Mouse (Mus musculus): ENCODE measurements around the gene Dennd1b. TPM values are rescaled to one million over a fixed set of nuclear protein-coding genes. Genes with fewer than 3 reads are reported as not detected.

Dennd1b gene
- polyA plus RNA-seq, 1 experiment from 2014 or later: 9.2 TPM

- Histone ChIP-seq H3K4me2 (ENCODE audit: low read length) (no peak overlapping the region), H3K9ac (ENCODE audit: low read depth, low read length) (no peak overlapping the region), H3K4me1 (ENCODE audit: control insufficient read depth, insufficient read depth, low read length) (peaks cover 3% of the 10 kb centered on the region; the same call in 1 of the 2 replicates), H3K9me3 (replicated peaks; ENCODE audit: control insufficient read depth, low read length, poor library complexity, severe bottlenecking) (no peaks in the 10 kb centered on the region), H3K4me3 (ENCODE audit: low read depth, low read length) (no peak overlapping the region), H3K36me3 (ENCODE audit: control insufficient read depth, insufficient read depth, low read length) (no peaks in the 10 kb centered on the region), H3K27me3 (ENCODE audit: control insufficient read depth, insufficient read depth, low read depth, low read length) (no peaks in the 10 kb centered on the region), H3K27ac (ENCODE audit: low read length) (no peak overlapping the region)
- peak; percentile 74 for ATAC-seq
- 25% methylated on average over 2 of the region's 2 CpGs for WGBS
Measured at GRCm38 (mm10) chr1:139153006-139153405, 189.8 kb downstream of the Dennd1b start.

DNA sequence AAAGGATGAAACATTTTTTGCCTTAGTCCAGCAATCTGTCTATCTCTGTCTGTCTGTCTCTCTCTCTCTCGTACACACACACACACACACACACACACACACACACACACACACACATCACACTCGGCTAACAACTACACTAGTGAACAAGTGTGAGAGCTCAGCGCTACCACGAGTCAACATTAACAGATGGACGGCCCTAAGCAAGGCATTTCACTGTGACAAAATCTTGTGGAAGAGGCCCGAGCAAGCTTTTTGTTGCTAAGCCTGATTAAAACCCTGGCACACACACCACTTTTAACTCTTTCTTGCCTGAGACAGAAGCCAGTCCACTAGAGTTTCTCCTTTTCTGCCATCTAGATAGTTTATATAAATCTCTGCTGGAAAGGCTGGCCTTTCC is 190.3 kb downstream of the Dennd1b start:
- Histone ChIP-seq H3K4me2 (ENCODE audit: low read length) (no peak overlapping the region), H3K4me1 (ENCODE audit: control insufficient read depth, insufficient read depth, low read length) (peaks cover 3% of the 10 kb centered on the region; the same call in 1 of the 2 replicates), H3K9me3 (replicated peaks; ENCODE audit: control insufficient read depth, low read length, poor library complexity, severe bottlenecking) (no peaks in the 10 kb centered on the region), H3K36me3 (ENCODE audit: control insufficient read depth, insufficient read depth, low read length) (no peaks in the 10 kb centered on the region), H3K27ac (ENCODE audit: low read length) (peak overlapping the region; percentile 52; the same call in 1 of the 2 replicates), H3K4me3 (ENCODE audit: low read depth, low read length) (no peak overlapping the region), H3K9ac (ENCODE audit: low read depth, low read length) (no peak overlapping the region), H3K27me3 (ENCODE audit: control insufficient read depth, insufficient read depth, low read depth, low read length) (no peaks in the 10 kb centered on the region)
- 0 out of 2 replicates have a peak, but pooled peaks have one; percentile 61 for ATAC-seq
- WGBS: 24% methylated on average over 6 of the region's 6 CpGs

GRCm38 (mm10) chr1:139156397-139156796 is 193.2 kb downstream of the Dennd1b start:
- ATAC-seq: no peak
- no peak overlapping the region for H3K27ac ChIP-seq (ENCODE audit: low read length)
- no peaks in the 10 kb centered on the region for H3K9me3 ChIP-seq (replicated peaks; ENCODE audit: control insufficient read depth, low read length, poor library complexity, severe bottlenecking)
- H3K4me2 ChIP-seq (ENCODE audit: low read length): no peak overlapping the region
- no peak overlapping the region for H3K9ac ChIP-seq (ENCODE audit: low read depth, low read length)
- H3K4me1 ChIP-seq (ENCODE audit: control insufficient read depth, insufficient read depth, low read length): peaks cover 3% of the 10 kb centered on the region; the same call in 1 of the 2 replicates
- 13% methylated on average over 3 of the region's 3 CpGs for WGBS
- no peak overlapping the region for H3K4me3 ChIP-seq (ENCODE audit: low read depth, low read length)
- no peaks in the 10 kb centered on the region for H3K36me3 ChIP-seq (ENCODE audit: control insufficient read depth, insufficient read depth, low read length)
- H3K27me3 ChIP-seq (ENCODE audit: control insufficient read depth, insufficient read depth, low read depth, low read length): no peaks in the 10 kb centered on the region

DNA sequence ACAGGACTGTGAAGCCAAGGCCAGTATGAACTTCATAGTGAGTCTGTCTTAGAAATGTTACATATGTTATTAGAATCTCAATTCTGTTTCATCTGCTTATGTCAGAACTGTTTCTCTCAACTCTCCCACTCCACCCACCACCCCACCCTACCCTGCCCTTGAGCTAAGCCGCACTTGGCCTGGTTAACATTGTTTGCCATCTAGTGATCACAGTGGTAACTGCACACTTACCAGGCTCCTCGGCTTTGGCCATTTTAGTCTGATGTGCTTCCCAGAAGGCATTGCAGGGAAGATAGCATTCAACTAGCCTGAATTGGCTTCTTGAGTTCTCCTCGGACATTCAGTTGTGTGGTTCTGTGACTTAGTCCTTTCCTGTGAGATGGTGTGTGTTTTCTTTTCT is 198.4 kb downstream of the Dennd1b start:
- Histone ChIP-seq H3K4me2 (ENCODE audit: low read length) (no peak overlapping the region), H3K9me3 (replicated peaks; ENCODE audit: control insufficient read depth, low read length, poor library complexity, severe bottlenecking) (no peaks in the 10 kb centered on the region), H3K27ac (ENCODE audit: low read length) (no peak overlapping the region), H3K27me3 (ENCODE audit: control insufficient read depth, insufficient read depth, low read depth, low read length) (no peaks in the 10 kb centered on the region), H3K36me3 (ENCODE audit: control insufficient read depth, insufficient read depth, low read length) (no peaks in the 10 kb centered on the region), H3K9ac (ENCODE audit: low read depth, low read length) (no peak overlapping the region), H3K4me3 (ENCODE audit: low read depth, low read length) (no peak overlapping the region), H3K4me1 (ENCODE audit: control insufficient read depth, insufficient read depth, low read length) (no peaks in the 10 kb centered on the region)
- no peak for ATAC-seq
- WGBS: 47% methylated on average over 3 of the region's 3 CpGs

- ATAC-seq: no peak
- H3K4me3 ChIP-seq (ENCODE audit: low read depth, low read length): no peak overlapping the region
- H3K27ac ChIP-seq (ENCODE audit: low read length): no peak overlapping the region
- no peaks in the 10 kb centered on the region for H3K36me3 ChIP-seq (ENCODE audit: control insufficient read depth, insufficient read depth, low read length)
- no peaks in the 10 kb centered on the region for H3K27me3 ChIP-seq (ENCODE audit: control insufficient read depth, insufficient read depth, low read depth, low read length)
- WGBS: 29% methylated on average over 5 of the region's 5 CpGs
- no peak overlapping the region for H3K9ac ChIP-seq (ENCODE audit: low read depth, low read length)
- no peak overlapping the region for H3K4me2 ChIP-seq (ENCODE audit: low read length)
- no peaks in the 10 kb centered on the region for H3K9me3 ChIP-seq (replicated peaks; ENCODE audit: control insufficient read depth, low read length, poor library complexity, severe bottlenecking)
- no peaks in the 10 kb centered on the region for H3K4me1 ChIP-seq (ENCODE audit: control insufficient read depth, insufficient read depth, low read length)
Measured at GRCm38 (mm10) chr1:139162814-139163213, 199.6 kb downstream of the Dennd1b start.

DNA sequence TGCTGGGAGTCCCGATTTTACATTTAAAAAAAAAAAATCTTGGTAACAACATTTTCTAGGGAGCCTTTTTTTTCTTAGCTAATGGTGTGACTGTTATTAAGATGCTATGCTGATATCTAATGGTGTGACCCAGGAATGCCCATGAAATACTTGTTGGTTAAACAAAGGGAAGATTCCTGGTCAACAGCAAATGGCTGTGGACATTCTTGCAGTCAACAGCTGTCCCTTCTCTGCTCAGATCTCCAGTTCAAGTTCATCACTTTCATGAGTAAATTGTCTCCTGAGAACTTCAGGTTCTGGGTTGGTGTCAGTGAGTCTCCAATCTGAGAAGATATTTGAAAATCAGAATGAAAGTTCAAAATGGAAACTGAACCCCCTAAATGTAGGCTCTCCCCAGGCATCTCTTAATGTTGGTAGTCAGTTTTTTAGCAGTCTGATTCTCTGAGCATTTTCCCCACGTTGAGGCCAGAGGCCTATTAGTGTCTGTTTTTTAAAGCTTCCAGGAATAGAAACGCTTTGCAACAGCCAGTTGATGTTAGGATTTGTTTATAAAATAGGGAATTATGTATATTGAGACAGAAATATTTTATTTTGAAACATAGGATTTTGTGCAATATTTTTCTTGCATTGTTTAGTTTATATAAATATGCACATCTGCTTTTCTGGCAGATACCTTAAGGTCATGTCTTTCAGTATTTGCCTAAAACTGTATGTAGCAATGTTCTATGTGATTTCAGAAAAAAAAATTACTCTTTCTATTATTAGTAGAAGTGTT is 211.0 kb downstream of the Dennd1b start:
- ATAC-seq: no peak
- H3K27me3 ChIP-seq (ENCODE audit: control insufficient read depth, insufficient read depth, low read depth, low read length): no peaks in the 10 kb centered on the region
- no peak overlapping the region for H3K4me3 ChIP-seq (ENCODE audit: low read depth, low read length)
- no peaks in the 10 kb centered on the region for H3K4me1 ChIP-seq (ENCODE audit: control insufficient read depth, insufficient read depth, low read length)
- no peak overlapping the region for H3K27ac ChIP-seq (ENCODE audit: low read length)
- H3K4me2 ChIP-seq (ENCODE audit: low read length): no peak overlapping the region
- peaks cover 6% of the 10 kb centered on the region; the same call in 1 of the 2 replicates for H3K36me3 ChIP-seq (ENCODE audit: control insufficient read depth, insufficient read depth, low read length)
- no peak overlapping the region for H3K9ac ChIP-seq (ENCODE audit: low read depth, low read length)
- WGBS: 86% methylated on average over 3 of the region's 3 CpGs
- no peaks in the 10 kb centered on the region for H3K9me3 ChIP-seq (replicated peaks; ENCODE audit: control insufficient read depth, low read length, poor library complexity, severe bottlenecking)

DNA sequence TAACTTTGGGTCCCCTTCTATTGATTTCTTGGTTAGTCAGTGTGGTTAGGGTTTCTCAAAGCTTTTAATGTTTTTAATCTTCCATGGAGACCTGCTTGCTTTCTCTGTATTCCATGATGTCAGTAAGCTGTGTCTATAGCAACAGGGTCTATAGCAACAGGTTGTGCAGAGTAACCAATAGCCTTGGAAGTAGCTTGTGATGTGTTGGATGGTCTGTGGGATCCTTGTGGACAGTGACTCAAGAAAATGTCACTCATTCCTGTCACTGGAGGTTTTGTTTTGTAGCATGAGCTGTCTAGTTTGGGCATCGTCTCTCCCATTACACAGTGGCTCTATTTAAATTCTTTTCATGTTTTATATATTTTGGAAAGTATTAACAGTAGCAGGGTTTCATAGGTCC is 216.5 kb downstream of the Dennd1b start:
- no peaks in the 10 kb centered on the region for H3K4me1 ChIP-seq (ENCODE audit: control insufficient read depth, insufficient read depth, low read length)
- no peaks in the 10 kb centered on the region for H3K36me3 ChIP-seq (ENCODE audit: control insufficient read depth, insufficient read depth, low read length)
- no peak overlapping the region for H3K4me2 ChIP-seq (ENCODE audit: low read length)
- H3K27ac ChIP-seq (ENCODE audit: low read length): no peak overlapping the region
- H3K27me3 ChIP-seq (ENCODE audit: control insufficient read depth, insufficient read depth, low read depth, low read length): no peaks in the 10 kb centered on the region
- no peak overlapping the region for H3K9ac ChIP-seq (ENCODE audit: low read depth, low read length)
- no peak for ATAC-seq
- H3K9me3 ChIP-seq (replicated peaks; ENCODE audit: control insufficient read depth, low read length, poor library complexity, severe bottlenecking): no peaks in the 10 kb centered on the region
- no peak overlapping the region for H3K4me3 ChIP-seq (ENCODE audit: low read depth, low read length)
- 84% methylated on average over 1 of the region's 1 CpGs for WGBS

- Histone ChIP-seq H3K9me3 (replicated peaks; ENCODE audit: control insufficient read depth, low read length, poor library complexity, severe bottlenecking) (no peaks in the 10 kb centered on the region), H3K4me2 (ENCODE audit: low read length) (no peak overlapping the region), H3K4me1 (ENCODE audit: control insufficient read depth, insufficient read depth, low read length) (no peaks in the 10 kb centered on the region), H3K9ac (ENCODE audit: low read depth, low read length) (no peak overlapping the region), H3K27ac (ENCODE audit: low read length) (no peak overlapping the region), H3K4me3 (ENCODE audit: low read depth, low read length) (no peak overlapping the region), H3K27me3 (ENCODE audit: control insufficient read depth, insufficient read depth, low read depth, low read length) (no peaks in the 10 kb centered on the region), H3K36me3 (ENCODE audit: control insufficient read depth, insufficient read depth, low read length) (no peaks in the 10 kb centered on the region)
- ATAC-seq: no peak
- 63% methylated on average over 6 of the region's 6 CpGs for WGBS
Measured at GRCm38 (mm10) chr1:139180481-139181149, 217.4 kb downstream of the Dennd1b start.

GRCm38 (mm10) chr1:139192635-139193034 is 229.4 kb downstream of the Dennd1b start:
- no peak for ATAC-seq
- no peak overlapping the region for H3K4me3 ChIP-seq (ENCODE audit: low read depth, low read length)
- H3K9ac ChIP-seq (ENCODE audit: low read depth, low read length): no peak overlapping the region
- no peaks in the 10 kb centered on the region for H3K27me3 ChIP-seq (ENCODE audit: control insufficient read depth, insufficient read depth, low read depth, low read length)
- H3K4me1 ChIP-seq (ENCODE audit: control insufficient read depth, insufficient read depth, low read length): peaks cover 4% of the 10 kb centered on the region; the same call in 1 of the 2 replicates
- H3K9me3 ChIP-seq (replicated peaks; ENCODE audit: control insufficient read depth, low read length, poor library complexity, severe bottlenecking): no peaks in the 10 kb centered on the region
- no peaks in the 10 kb centered on the region for H3K36me3 ChIP-seq (ENCODE audit: control insufficient read depth, insufficient read depth, low read length)
- WGBS: 84% methylated on average over 3 of the region's 3 CpGs
- H3K4me2 ChIP-seq (ENCODE audit: low read length): no peak overlapping the region
- no peak overlapping the region for H3K27ac ChIP-seq (ENCODE audit: low read length)
